Mouse (Mus musculus) MN1 (cell line): Measurements from ENCODE around the gene Ubac2.

Experiments used
- DNase-seq: peaks from one replicate; pipeline ENCODE4 v3.0.0-alpha.2; 2016; ENCODE audit warnings: low spot score

Ubac2 gene

DNA sequence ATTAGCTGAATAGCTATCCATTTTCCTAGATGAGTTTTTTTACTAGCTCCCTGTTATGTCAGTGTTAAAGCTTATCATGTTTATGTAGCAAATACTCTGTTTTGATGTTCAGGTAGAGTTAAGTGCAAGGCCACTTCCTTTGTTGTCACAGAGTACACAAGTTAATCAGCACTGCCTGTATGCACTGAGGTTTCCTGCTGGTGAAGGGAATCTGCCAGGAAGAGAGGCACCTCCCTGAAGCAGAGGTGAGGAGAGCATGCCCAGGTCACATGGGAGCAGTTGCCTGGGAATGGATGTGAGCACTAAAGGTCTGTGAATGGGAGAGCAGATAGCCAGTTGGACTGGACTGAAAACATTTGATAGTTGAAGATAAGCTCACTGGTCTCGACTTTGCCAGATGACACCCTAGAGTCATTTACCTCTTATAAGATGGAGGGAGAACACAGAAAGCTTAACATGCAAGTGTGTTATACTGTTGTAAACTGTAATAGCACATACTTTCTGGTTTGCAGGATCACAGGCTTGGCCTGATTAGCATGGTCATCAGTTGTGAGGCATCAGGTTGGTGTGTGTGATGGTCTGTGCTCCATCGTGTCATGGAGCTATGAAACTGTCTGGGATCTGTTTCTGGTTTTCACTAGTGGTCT, 73.1 kb downstream of the Ubac2 start:
- no peak for DNase-seq

DNA sequence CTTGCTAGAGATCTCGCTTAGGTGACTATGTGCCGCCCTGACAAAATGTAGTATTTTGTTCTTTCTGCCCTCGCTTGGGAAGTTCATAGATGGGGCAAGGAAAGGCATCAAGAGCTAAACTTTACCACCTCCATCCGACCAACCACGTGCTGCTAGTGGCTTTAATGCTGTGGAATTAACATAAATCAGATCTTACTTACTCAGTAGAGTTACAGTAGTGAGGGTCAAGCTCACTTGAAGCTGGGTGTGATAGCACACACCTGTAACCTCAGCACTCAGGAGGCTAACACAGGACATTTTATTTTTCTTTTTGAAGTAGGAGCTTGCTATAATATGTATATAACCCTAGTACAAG, 73.6 kb downstream of the Ubac2 start:
- no peak for DNase-seq

DNA sequence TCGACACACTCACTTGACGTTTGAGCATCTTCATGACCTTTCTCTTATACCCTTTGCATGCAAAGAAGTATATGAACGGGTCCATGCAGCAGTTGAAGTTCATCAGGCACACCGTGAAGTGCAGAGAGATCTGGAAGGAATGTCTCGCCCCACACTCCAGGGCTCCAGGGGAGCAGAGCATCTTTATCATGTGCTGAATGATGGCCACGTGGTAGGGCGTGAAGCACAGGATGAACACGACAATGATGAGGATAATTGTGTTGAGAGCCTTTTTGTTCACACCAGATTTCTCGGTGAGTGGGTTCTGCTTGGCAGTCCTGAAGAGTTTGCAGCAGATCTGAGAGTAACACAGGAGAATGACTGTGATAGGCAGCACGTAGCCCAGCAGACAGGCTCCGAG, 75.7 kb downstream of the Ubac2 start:
- DNase-seq = no peak

DNA sequence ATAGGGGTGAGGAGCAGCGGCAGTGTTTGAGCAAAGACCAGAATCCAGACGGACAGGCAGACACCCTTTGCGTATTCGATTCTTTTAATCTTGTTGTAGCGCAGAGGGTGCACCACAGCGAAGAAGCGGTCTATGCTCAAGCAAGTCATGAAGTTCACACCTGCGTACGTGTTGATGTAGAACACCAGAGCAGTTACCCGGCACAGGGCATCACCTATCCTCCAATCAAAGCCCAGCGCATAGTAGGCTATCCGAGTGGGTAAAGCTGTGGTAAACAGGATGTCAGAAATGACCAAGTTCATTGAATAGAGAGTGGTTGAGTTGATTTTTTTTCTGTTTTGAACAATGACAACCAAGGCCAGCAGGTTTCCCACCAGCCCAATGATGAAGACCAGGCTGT, 76.2 kb downstream of the Ubac2 start:
- no peak for DNase-seq

DNA sequence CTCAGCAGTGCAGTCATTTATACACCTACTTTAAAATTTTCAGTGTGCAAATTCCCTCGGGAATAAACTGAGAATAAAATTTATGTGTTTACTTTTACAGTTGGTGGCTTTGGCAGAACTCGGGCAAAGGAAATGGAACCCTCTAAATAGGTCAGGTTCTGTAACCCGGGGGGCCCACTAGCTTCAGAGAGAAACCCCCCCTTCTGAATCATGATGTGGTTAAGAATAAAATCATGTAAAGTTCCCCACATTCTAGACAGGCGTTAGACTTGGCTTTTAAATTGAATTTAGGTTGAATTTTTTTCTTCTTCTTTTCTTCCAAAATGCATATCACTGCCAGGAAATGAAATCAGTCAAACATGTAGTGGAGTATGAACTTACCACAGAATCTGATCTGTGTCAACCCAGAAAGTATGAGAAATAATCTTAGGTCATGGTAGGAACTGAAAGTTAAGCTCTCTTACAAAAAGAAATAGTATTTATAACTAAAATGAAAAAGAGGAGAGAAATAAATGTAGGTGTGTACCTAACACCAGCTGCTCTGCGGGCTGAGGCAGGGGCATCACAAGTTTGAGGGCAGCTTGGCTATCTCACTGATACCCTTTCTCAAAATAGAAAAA, 76.9 kb downstream of the Ubac2 start:
- DNase-seq = no peak

DNA sequence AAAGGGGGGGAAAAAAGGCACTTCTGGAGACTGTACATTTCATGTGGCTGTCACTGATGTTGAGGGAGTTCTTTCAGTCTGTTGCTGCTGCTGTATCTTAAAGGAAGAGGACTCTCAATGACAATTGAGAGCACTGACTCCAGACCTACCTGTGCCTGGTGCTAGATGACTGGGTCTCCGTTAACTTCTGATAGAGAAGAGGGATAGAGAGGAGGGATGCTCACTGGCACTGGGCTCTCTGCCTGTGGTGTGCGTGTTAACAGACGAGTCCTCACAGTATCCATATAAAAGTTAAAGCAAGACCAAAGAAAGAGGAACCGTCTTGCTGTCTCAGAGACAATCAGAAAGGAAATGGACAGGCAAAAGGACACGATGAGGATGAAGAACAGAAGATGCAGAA, 77.9 kb downstream of the Ubac2 start:
- DNase-seq = no peak

DNA sequence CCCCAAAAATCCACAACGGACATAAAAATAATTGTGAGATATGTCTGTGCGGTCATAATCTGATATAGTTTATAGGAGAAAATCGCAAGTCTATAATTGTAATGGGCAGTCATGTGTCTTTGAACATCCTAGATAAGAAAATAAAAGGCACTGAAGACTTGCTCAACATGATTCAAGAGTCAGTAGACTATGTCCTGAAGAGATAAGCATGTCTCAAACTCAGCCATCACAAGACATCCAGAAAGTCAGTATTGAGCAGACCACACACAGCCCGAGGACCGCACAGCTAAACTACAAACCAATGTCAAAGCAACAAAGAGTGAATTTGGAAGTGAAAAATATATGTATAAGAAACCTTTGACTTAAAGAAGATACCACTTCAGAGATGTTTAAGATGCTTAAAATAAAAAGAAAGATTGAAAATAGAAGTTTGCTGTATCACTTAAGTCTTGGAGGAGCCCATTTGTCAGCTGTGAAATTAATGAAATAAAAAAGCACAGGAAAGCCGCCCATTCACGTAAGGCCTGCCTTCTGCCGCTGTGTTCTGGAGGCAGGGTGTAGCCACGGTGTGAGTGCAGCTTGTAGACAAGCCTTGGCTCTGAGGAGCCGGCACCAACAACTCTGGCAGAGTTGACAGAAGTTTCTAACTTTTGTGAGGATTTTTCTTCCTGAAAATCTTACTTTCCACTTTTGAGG, 78.9 kb downstream of the Ubac2 start:
- DNase-seq = no peak

DNA sequence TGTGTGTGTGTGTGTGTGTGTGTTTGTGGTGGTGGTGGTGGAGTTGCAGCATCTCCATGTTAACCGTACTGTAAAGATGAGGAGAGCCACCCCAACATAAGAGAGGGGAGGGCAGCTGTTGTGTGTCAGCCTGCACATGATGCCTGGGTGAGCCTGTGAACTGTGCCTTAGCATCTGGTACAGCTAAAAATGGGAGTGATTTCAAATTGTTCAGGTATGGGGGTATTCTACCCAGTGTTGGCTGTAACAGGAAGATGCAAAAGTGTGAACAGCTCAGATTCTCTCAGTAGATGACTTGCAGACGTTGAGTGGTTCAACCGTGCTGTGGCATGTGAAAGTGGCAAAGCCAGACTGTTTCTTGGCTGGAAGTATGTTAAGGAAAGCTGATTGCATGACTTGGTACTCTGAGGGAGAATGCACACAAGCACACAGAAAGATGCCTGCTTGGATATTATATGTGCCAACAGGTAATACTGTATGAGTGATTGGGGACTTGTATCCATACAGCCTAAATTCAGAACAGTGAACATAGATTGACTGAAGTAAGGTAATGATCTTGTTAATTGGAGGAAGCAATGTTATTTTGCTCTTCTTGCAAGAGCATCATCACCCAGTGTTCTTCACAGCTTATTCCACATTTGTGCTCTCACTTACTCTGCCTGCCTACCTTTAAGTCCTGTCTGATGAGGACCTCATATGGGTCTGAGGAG, 79.8 kb downstream of the Ubac2 start:
- DNase-seq = no peak

DNA sequence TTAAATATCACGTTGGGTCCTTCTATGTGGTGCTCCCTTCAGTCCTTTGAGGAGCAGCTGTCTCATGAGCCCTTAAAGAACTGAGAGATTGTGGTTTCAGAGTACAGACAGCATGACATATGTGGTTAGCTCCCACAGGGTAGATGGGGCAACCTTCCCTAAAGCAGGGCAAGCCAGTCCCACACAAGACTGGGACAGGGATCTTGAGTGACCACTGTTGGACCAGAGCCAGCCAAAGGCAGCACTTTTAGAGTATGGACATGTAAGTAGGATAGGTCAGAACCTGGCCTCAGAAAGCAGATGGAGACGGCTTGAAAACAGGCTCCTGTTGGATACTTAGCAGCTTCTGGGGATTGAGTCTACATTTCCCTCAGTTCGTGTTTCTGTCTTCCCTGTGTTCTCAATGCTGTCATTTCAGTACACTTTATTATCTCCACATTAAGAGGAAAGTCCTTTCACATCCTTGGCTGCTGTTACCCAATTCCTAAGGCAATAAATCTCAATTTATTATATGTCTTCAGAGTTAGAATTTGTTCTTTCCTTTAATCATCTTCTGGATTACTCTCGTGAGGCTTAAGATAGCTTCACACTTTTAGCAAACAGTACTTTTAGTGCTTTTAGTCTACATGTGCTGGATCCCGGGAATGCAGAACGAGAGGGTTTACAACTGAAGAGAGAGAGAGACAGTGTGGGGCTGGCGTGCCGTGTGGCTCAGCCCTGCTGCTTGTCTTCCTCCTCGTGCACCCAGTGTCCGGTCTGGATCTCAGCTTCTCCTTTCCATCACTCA, 80.5 kb downstream of the Ubac2 start:
- DNase-seq = no peak

DNA sequence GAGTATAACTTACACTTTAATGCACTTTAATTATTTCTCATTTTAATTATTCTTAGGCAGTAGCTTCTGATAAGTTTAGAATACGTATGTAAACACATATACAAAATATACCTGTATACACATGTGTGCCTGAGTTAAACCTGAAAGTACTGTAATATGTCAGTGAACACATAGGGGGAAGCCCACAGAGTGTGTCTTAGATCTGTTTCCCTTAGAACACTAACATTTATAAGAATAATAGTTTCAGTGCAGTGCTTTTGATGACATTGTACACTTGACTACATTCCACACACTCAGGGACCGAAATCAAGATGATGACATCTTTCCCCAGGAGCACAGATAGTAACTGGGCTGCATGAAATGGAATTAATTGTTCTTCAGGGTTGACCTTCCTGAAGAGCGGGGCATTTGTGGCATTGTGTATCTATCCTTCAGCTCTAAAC, 81.1 kb downstream of the Ubac2 start:
- no peak for DNase-seq

DNA sequence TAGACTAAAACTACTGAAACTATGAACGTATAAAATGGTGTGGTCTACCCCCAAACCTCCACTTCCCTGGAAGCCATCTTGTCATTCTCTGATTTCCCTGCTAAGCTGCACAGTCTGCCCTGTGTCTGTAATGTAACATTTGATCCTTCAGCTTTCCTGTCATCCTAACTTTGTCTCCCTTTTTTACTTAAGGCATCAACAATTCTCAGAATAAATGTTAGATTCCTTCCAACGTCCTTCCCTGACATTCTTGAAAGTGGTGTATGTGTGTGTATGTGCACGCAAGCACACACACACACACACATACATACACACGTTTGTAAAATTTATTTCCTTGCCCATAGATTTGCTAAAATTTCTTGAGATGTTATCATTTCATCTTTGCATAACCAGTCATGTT, 81.6 kb downstream of the Ubac2 start:
- DNase-seq = no peak

DNA sequence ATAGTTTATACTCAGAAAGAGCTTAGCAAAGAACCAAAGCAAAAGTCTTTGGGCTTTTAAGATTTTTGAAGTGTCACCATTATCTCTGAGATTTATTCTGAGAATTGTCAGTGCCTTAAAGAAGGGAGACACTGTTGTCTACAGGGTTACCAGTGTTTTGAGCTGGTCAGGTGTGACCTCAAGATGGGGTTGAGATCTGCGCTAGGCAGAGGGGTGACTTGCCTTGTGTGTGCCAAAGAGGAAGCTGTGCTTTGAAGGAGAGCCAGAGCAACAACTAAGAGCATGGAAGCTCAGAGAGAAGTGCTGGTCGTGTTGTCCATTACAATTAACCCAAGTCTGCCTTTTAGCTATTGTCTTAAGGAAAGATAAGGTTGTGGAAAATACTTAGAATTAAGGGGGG, 82.1 kb downstream of the Ubac2 start:
- no peak for DNase-seq

DNA sequence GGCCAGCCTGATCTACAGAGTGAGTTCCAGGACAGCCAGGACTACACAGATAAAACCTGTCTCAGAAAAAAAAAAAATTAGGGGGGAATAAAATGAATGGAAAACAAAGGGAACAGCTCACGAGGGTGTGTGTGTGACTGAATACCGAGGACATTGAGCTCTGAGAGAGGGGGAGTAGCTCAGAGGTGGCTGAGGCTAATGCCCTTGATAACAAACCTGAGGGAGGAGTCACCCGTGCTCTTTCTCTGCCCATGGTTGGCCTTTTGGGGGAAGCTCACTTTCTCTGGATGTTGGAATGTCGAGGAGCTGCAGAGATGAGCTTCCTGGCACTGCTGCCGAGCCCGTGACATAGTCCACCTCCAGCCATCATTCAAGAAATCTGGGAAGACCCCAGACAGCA, 82.6 kb downstream of the Ubac2 start:
- no peak for DNase-seq

DNA sequence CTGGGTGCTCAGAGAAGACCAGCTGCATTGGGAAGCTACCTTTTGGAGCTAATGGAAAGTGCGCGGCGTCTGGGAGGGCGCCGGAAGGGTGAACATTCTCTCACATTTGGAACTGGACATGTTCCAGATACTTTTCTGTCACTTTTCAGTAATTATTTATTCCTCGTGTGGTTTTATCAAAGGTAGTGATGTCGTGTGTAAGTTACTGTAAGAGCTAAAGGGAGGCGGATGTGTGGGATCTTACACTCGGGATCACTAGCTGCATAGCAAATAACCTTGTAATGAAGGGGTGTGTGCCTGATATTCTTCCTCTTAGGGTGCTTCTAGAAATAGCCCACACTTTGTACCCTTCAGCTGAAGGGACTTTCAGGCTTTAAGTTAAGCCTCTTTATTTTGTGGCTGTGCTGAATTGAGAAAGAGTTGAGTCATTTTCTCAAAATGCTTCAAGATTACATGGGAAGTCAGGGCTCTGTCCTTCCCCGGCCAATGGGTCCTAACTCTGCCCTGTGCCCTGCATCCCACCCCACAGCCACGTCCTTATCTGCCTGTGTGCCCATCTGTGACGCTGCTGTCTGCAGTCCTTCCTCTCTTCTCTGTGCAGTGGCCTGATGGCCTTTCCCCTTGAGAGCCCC, 83.2 kb downstream of the Ubac2 start:
- DNase-seq = no peak

DNA sequence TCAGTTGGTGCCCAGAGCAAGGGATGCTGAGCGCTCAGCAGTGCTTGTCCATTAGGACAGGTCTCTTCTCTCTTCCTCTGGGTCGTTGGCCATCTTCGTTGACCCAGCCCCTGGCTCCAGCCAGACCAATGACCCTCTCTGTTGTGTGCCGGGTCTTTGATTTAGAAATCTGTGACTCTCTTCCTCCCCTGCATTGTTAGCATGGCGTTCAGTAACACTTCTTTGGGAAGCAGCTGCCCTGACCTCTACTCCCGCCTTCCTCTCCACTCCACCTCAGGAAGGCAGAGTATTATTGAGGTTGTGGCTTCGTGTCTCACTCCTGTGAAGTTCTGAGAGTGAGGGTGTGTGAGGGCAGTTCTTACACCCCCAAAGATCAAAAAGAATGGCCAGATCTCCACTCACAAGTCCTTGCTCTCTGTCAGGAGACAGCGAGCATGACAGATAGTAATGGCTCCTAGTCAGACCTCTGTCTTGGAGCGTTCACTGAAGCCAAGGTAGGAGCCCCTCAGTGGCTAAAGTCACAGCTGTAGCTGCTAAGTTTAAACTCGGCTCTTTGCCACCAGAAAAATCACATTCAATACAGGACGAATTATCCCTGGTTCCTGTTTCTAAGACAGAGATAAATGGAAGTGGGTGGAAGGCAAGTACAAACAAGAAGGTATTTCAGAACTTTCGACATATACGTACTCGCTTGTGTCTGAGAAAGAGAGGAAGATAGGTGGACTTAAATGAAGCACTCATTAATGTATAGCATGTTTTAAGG, 83.9 kb downstream of the Ubac2 start:
- DNase-seq = no peak

DNA sequence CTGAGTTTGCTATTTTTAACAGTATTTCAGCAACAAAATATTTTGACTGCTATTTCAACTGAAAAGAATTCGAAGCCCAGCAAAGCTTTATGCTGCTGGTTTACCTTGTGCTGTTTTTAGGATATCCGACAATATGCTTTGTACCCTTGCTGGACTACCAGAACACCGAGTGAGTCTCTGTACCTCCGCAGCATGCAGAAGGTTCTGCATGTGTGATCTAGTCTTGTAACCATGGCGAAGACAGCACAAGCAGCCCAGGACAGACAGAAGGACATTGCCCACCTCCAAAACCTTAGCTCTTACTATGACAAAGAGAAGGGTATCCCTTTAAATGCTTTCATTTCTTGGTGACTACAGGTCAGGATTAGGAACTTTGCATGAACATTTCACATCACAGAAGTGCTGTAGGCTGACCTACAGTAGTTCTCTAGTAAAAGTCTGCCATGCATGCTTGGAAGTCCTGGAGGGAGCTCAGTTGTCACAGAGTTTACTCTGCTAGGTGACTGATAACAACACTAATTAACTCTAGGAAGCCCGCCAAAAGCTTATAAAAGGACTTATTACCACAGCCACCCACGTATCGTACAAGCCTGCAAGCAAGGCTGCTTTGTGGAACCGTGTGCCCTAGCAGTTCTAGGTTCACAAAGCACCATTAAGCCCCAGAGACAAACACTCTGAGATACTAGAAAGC, 85.0 kb downstream of the Ubac2 start:
- no peak for DNase-seq

DNA sequence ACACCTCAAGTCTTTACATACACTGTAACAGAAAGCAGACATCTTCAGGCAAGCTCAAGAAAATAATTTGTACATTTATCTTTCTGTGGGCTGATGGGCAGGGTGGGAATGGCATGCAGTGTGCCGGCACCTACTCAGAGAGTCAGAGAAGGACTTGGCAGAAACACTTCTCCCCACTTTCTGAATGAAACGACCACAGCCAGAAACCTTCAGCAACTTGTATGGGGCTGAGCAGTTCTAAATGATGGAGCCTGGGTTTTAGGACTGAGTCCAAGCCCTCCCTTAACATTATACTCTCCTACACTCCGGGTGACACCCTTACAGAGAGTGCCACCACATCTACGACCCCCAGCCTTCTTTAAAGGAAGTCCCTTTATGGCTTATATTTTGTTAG, 85.5 kb downstream of the Ubac2 start:
- no peak for DNase-seq

DNA sequence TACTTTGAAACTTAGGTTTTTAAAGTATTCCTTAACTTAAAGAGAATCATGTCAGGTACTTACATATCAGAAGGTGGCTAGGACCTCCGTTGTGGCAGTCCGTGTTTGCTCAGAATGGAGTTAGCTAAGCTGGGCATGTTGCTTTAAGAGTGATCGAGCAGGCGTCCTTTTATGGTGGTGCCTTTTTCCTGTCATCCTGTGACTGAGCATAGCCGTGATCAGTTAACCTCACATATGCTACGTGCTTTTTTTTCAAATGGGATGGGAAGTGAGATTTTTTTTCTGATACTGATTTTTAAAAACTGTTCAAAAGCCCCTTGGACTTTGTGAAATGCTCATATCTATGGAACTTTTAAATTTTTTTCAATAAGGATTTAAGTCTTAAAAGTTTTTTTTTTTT, 86.6 kb downstream of the Ubac2 start, which contains the start of gene Gpr183:
Gene Gpr183, minus strand, starts transcription at position 206 of the 400 bp plus-strand sequence.
- DNase-seq = no peak

DNA sequence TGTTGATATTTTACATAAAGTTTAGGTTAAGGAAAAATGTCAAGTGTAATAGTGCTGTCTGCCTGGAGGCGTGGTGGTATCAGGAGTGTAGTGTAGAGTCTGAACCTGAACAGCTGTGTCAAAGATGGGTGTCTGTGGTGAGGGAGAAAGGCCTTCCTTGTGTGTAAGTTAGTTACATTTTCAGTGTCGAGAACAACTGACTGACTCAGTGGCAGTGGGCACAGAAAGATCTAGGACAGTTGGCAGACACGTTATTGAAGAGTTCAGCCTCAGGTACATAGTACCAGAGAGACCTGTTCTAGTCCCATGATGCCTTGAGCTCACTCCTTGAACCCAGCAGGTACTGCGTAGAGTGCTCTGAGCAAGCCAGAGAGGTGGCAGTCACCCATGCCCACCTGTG, 87.0 kb downstream of the Ubac2 start:
- DNase-seq = no peak

DNA sequence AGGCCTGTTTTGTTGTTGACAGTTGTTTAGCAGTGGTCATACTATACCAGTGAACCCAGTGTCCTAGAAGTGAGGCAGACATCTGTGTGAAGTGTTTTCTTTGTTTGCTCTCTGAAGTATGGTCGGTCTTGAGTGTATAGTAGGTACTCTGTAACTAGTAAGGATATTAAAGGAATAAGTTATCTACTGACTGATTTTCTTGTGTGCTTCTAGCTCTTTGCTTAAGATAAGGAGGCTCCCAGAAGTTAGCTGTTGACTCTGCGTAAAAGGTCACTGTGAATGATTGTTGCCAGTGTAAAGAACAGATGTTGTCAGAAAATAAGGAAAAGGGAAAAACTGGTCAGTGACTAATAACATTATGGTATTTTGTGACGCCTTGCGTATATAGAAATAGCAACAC, 88.7 kb downstream of the Ubac2 start:
- no peak for DNase-seq
